Mouse (Mus musculus): ENCODE results near the gene Gm10318. TPM values are rescaled to one million over a fixed set of nuclear protein-coding genes. Genes with fewer than 3 reads are reported as not detected.
A peak's percentile ranks its signal among the peaks of the same experiment; 100 is the strongest.

Gm10318 gene
- polyA plus RNA-seq, 1 experiment, result not detected

DNA sequence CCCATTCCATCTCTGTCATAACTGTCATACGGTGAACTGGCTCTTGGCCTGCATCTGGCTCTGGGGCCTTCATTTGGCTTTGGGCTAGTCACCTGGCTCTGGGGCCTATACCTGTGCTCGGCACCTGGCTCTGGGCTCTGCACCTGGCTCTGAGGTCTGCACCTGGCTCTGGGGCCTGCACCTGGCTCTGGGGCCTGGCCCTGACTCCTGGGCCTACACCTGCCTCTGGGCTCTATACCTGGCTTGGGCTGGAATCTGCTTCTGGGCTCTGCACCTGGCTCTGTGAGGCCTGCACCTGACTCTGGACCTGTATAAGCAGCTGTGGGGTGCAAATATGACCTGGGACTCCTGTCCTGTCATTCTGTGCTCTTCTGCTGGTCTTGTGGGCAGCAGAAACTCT is 5.1 kb upstream of the Gm10318 start:
- no peaks in the 10 kb centered on the region for H3K27me3 ChIP-seq (ENCODE audit: control insufficient read depth, insufficient read depth, low read length, poor library complexity, severe bottlenecking)
- no peak for TF ChIP-seq POLR2A (IDR thresholded peaks at IDR 0.05; ENCODE audit: insufficient read depth, low read length)
- no peak for TF ChIP-seq CTCF (IDR thresholded peaks at IDR 0.05; ENCODE audit: low read depth, low read length)
- no peak for TF ChIP-seq EP300 (IDR thresholded peaks at IDR 0.05; ENCODE audit: insufficient read depth, low read depth, low read length)
- H3K36me3 ChIP-seq (ENCODE audit: control insufficient read depth, insufficient read depth, low read length, poor library complexity, severe bottlenecking), result no peaks in the 10 kb centered on the region
- no peak overlapping the region for H3K9ac ChIP-seq (ENCODE audit: low read depth, poor library complexity, severe bottlenecking)
- H3K4me1 ChIP-seq (ENCODE audit: control insufficient read depth, insufficient read depth, low read length), result no peaks in the 10 kb centered on the region
- H3K4me3 ChIP-seq (ENCODE audit: low read depth, low read length), result no peak overlapping the region
- no peak overlapping the region for H3K27ac ChIP-seq (ENCODE audit: insufficient read depth, low read length)
- H3K9me3 ChIP-seq (replicated peaks; ENCODE audit: control insufficient read depth, insufficient read depth, low read length, poor library complexity, severe bottlenecking), result no peaks in the 10 kb centered on the region

DNA sequence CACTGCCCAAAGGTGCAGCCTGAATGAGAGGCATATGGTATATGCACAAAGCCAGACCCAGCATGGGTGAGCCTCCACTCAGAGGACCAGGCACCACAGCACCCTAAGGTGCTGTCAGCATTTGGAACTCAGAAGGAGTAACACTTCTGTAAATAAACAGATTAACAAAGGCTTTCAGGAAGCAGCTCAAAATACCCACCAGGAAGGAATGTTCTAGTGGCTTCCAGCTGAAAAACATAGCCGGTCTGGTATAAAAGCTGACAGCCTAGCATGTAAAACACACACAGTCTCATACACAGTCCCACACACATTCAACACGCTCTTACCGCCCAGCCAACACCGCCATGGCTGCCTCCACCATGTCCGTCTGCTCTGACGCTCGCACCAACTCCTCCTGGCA is 9.0 kb downstream of the Gm10318 start, which contains the start of gene Gm3285:
Gm3285 (plus strand) TSS at position 301 of the 400 bp plus-strand sequence.
- Histone ChIP-seq H3K27me3 (ENCODE audit: control insufficient read depth, insufficient read depth, low read length, poor library complexity, severe bottlenecking) (no peaks in the 10 kb centered on the region), H3K9me3 (replicated peaks; ENCODE audit: control insufficient read depth, insufficient read depth, low read length, poor library complexity, severe bottlenecking) (no peaks in the 10 kb centered on the region)
- no peak for TF ChIP-seq POLR2A (IDR thresholded peaks at IDR 0.05; ENCODE audit: insufficient read depth, low read length)
- no peak for TF ChIP-seq EP300 (IDR thresholded peaks at IDR 0.05; ENCODE audit: insufficient read depth, low read depth, low read length)
- TF ChIP-seq CTCF (IDR thresholded peaks at IDR 0.05; ENCODE audit: low read depth, low read length), result no peak

GRCm38 (mm10) chr10:77864067-77864761 is 11.6 kb downstream of the Gm10318 start:
- Histone ChIP-seq H3K4me3 (ENCODE audit: low read depth, low read length) (peak overlapping the region; percentile 69), H3K27me3 (ENCODE audit: control insufficient read depth, insufficient read depth, low read length, poor library complexity, severe bottlenecking) (no peaks in the 10 kb centered on the region), H3K9me3 (replicated peaks; ENCODE audit: control insufficient read depth, insufficient read depth, low read length, poor library complexity, severe bottlenecking) (no peaks in the 10 kb centered on the region), H3K9ac (ENCODE audit: low read depth, poor library complexity, severe bottlenecking) (peak overlapping the region; percentile 21; the same call in 1 of the 2 replicates), H3K27ac (ENCODE audit: insufficient read depth, low read length) (no peak overlapping the region), H3K4me1 (ENCODE audit: control insufficient read depth, insufficient read depth, low read length) (no peaks in the 10 kb centered on the region), H3K36me3 (ENCODE audit: control insufficient read depth, insufficient read depth, low read length, poor library complexity, severe bottlenecking) (no peaks in the 10 kb centered on the region)
- TF ChIP-seq POLR2A (IDR thresholded peaks at IDR 0.05; ENCODE audit: insufficient read depth, low read length) (no peak), EP300 (IDR thresholded peaks at IDR 0.05; ENCODE audit: insufficient read depth, low read depth, low read length) (no peak), CTCF (IDR thresholded peaks at IDR 0.05; ENCODE audit: low read depth, low read length) (no peak)

More for the DNA sequence above, 9.0 kb downstream of the Gm10318 start, which contains the start of gene Gm3285:
- H3K9ac ChIP-seq (ENCODE audit: low read depth, poor library complexity, severe bottlenecking), result no peak within 1 kb of the TSS
- H3K4me3 ChIP-seq (ENCODE audit: low read depth, low read length), result no peak within 1 kb of the TSS
- no peak within 1 kb of the TSS for H3K27ac ChIP-seq (ENCODE audit: insufficient read depth, low read length)
- no peaks in the 10 kb centered on the region for H3K36me3 ChIP-seq (ENCODE audit: control insufficient read depth, insufficient read depth, low read length, poor library complexity, severe bottlenecking)
- no peaks in the 10 kb centered on the region for H3K4me1 ChIP-seq (ENCODE audit: control insufficient read depth, insufficient read depth, low read length)

DNA sequence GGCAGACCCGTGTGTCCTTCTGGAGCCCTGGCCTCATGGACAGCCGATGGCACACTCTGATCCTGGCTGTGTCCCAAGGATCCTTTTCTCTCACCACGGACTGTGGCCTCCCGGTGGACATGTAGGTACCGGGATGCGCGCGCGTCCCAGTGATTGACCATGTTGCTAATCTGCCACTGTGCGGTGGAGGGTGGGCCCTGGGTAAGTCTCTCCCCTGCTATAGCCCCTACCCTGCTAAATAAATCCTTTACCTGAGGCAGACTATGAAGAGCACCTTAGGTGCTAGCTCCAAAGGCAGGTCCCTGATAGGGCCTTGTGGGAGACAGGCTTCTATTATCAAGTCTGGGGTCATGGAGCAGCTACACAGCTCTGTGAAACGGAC is 12.1 kb downstream of the Gm10318 start:
- TF ChIP-seq POLR2A (IDR thresholded peaks at IDR 0.05; ENCODE audit: insufficient read depth, low read length), result no peak
- no peak for TF ChIP-seq CTCF (IDR thresholded peaks at IDR 0.05; ENCODE audit: low read depth, low read length)
- no peak for TF ChIP-seq EP300 (IDR thresholded peaks at IDR 0.05; ENCODE audit: insufficient read depth, low read depth, low read length)
- Histone ChIP-seq H3K4me3 (ENCODE audit: low read depth, low read length) (peak overlapping the region; percentile 69), H3K27ac (ENCODE audit: insufficient read depth, low read length) (no peak overlapping the region), H3K4me1 (ENCODE audit: control insufficient read depth, insufficient read depth, low read length) (no peaks in the 10 kb centered on the region), H3K27me3 (ENCODE audit: control insufficient read depth, insufficient read depth, low read length, poor library complexity, severe bottlenecking) (no peaks in the 10 kb centered on the region), H3K9me3 (replicated peaks; ENCODE audit: control insufficient read depth, insufficient read depth, low read length, poor library complexity, severe bottlenecking) (no peaks in the 10 kb centered on the region), H3K9ac (ENCODE audit: low read depth, poor library complexity, severe bottlenecking) (peak overlapping the region; percentile 21; the same call in 1 of the 2 replicates), H3K36me3 (ENCODE audit: control insufficient read depth, insufficient read depth, low read length, poor library complexity, severe bottlenecking) (no peaks in the 10 kb centered on the region)

GRCm38 (mm10) chr10:77867546-77867945 is 14.9 kb downstream of the Gm10318 start:
- no peaks in the 10 kb centered on the region for H3K4me1 ChIP-seq (ENCODE audit: control insufficient read depth, insufficient read depth, low read length)
- H3K27ac ChIP-seq (ENCODE audit: insufficient read depth, low read length), result no peak overlapping the region
- TF ChIP-seq POLR2A (IDR thresholded peaks at IDR 0.05; ENCODE audit: insufficient read depth, low read length) (no peak), CTCF (IDR thresholded peaks at IDR 0.05; ENCODE audit: low read depth, low read length) (no peak), EP300 (IDR thresholded peaks at IDR 0.05; ENCODE audit: insufficient read depth, low read depth, low read length) (no peak)
- no peak overlapping the region for H3K4me3 ChIP-seq (ENCODE audit: low read depth, low read length)
- no peaks in the 10 kb centered on the region for H3K27me3 ChIP-seq (ENCODE audit: control insufficient read depth, insufficient read depth, low read length, poor library complexity, severe bottlenecking)
- H3K9ac ChIP-seq (ENCODE audit: low read depth, poor library complexity, severe bottlenecking), result no peak overlapping the region
- no peaks in the 10 kb centered on the region for H3K9me3 ChIP-seq (replicated peaks; ENCODE audit: control insufficient read depth, insufficient read depth, low read length, poor library complexity, severe bottlenecking)
- H3K36me3 ChIP-seq (ENCODE audit: control insufficient read depth, insufficient read depth, low read length, poor library complexity, severe bottlenecking), result no peaks in the 10 kb centered on the region

GRCm38 (mm10) chr10:77869651-77870050 is 17.0 kb downstream of the Gm10318 start:
- no peaks in the 10 kb centered on the region for H3K27me3 ChIP-seq (ENCODE audit: control insufficient read depth, insufficient read depth, low read length, poor library complexity, severe bottlenecking)
- TF ChIP-seq POLR2A (IDR thresholded peaks at IDR 0.05; ENCODE audit: insufficient read depth, low read length) (no peak), EP300 (IDR thresholded peaks at IDR 0.05; ENCODE audit: insufficient read depth, low read depth, low read length) (no peak), CTCF (IDR thresholded peaks at IDR 0.05; ENCODE audit: low read depth, low read length) (no peak)
- H3K9ac ChIP-seq (ENCODE audit: low read depth, poor library complexity, severe bottlenecking), result no peak overlapping the region
- no peak overlapping the region for H3K27ac ChIP-seq (ENCODE audit: insufficient read depth, low read length)
- H3K9me3 ChIP-seq (replicated peaks; ENCODE audit: control insufficient read depth, insufficient read depth, low read length, poor library complexity, severe bottlenecking), result no peaks in the 10 kb centered on the region
- no peaks in the 10 kb centered on the region for H3K4me1 ChIP-seq (ENCODE audit: control insufficient read depth, insufficient read depth, low read length)
- H3K4me3 ChIP-seq (ENCODE audit: low read depth, low read length), result no peak overlapping the region
- H3K36me3 ChIP-seq (ENCODE audit: control insufficient read depth, insufficient read depth, low read length, poor library complexity, severe bottlenecking), result no peaks in the 10 kb centered on the region

Measured in ES-Bruce4 (cell line).